Mouse (Mus musculus) spleen, postnatal 14 days (tissue): ENCODE measurements around the gene Fkbp7.

Experiments
- DNase-seq, 2 experiments: peaks; one replicate each; pipeline ENCODE4 v3.0.0; 2021 to 2022; ENCODE audit warnings: low spot score in 2 of 2

The Fkbp7 gene

GRCm38 (mm10) chr2:76672966-76673392 is at the start of gene Fkbp7:
Gene Fkbp7 (minus strand): TSS chr2:76673116.
- DNase-seq = peak; percentile 74 to 80

GRCm38 (mm10) chr2:76719650-76720049 is 46.7 kb upstream of the Fkbp7 start:
- no peak for DNase-seq

GRCm38 (mm10) chr2:76714984-76715383 is 42.1 kb upstream of the Fkbp7 start:
- no peak for DNase-seq

GRCm38 (mm10) chr2:76708512-76708911 is 35.6 kb upstream of the Fkbp7 start:
- no peak for DNase-seq

- DNase-seq = no peak
Measured at GRCm38 (mm10) chr2:76705655-76706054, 32.7 kb upstream of the Fkbp7 start.

GRCm38 (mm10) chr2:76702751-76703150 is 29.8 kb upstream of the Fkbp7 start:
- DNase-seq = no peak

GRCm38 (mm10) chr2:76702188-76702587 is 29.3 kb upstream of the Fkbp7 start:
- DNase-seq = no peak

GRCm38 (mm10) chr2:76695290-76695689 is 22.4 kb upstream of the Fkbp7 start:
- DNase-seq = no peak

- DNase-seq = no peak
Measured at GRCm38 (mm10) chr2:76693765-76694164, 20.8 kb upstream of the Fkbp7 start.

GRCm38 (mm10) chr2:76690436-76691204 is 17.7 kb upstream of the Fkbp7 start:
- no peak for DNase-seq

GRCm38 (mm10) chr2:76688162-76688561 is 15.2 kb upstream of the Fkbp7 start:
- DNase-seq = no peak

GRCm38 (mm10) chr2:76687608-76688007 is 14.7 kb upstream of the Fkbp7 start:
- DNase-seq = no peak

GRCm38 (mm10) chr2:76686986-76687385 is 14.1 kb upstream of the Fkbp7 start:
- DNase-seq = no peak

GRCm38 (mm10) chr2:76682301-76682700 is 9.4 kb upstream of the Fkbp7 start:
- DNase-seq = no peak

GRCm38 (mm10) chr2:76676401-76677226 is 3.7 kb upstream of the Fkbp7 start:
- DNase-seq = no peak

GRCm38 (mm10) chr2:76675949-76676348 is 3.0 kb upstream of the Fkbp7 start:
- no peak for DNase-seq

- peak in 1 of 2 experiments; percentile 6 for DNase-seq
Measured at GRCm38 (mm10) chr2:76675451-76675850, 2.5 kb upstream of the Fkbp7 start.

- peak; percentile 61 to 68 for DNase-seq
Measured at GRCm38 (mm10) chr2:76674725-76675427, 2.0 kb upstream of the Fkbp7 start, which contains the start of gene Plekha3. Gene Plekha3 (plus strand): TSS chr2:76675281.

GRCm38 (mm10) chr2:76673472-76674081 is 661 bp upstream of the Fkbp7 start:
- peak; percentile 27 to 41 for DNase-seq

- DNase-seq = no peak
Measured at GRCm38 (mm10) chr2:76672134-76672745, 676 bp downstream of the Fkbp7 start.

GRCm38 (mm10) chr2:76671641-76672040 is 1.3 kb downstream of the Fkbp7 start:
- DNase-seq = no peak
